Mouse (Mus musculus) lung, postnatal 36 days (tissue): ENCODE measurements around the gene Olfr835.

Source experiments
- DNase-seq: peaks from one replicate; pipeline ENCODE4 v3.0.0; 2022; ENCODE audit warnings: mixed read lengths

The Olfr835 gene

DNA sequence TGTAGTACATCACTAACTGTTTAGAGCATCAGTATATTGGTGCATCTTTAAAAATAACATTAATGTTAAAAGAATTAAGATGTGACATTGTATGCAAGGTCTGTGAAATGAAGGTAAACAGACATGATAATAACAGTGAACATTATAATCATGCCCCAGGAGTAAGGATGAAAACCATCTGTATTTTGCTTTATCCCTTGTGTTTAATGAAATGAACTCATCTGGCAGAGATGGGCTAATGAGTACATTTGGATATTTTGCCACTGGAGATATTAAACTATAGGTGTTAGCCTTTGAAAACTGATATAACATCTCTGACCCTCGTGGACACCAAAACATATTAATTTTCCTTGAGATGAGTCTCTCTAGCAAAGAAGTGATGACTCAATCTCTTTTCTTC lies at the start of gene Olfr835:
Gene Olfr835, plus strand, starts transcription at position 301 of the 400 bp plus-strand sequence.
- no peak for DNase-seq

DNA sequence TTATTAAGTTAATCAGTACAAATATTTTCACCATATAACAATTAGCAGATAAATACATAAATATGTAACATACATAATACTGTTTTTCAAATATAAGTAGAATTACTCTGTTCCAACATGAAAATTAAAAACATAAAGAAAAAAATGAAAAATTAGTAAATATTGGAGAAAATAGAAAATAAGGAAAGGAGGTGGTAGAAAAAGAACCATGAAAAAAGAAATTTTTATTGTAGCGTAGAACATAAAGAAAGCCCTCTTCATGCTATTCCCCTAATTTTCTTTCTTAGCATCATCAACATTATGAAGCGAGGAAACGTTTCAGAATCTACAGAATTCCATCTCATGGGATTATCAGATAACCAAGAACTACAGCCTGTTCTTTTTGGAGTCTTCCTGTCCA lies 44.8 kb upstream of the Olfr835 start, which contains the start of gene Olfr834:
Gene Olfr834, plus strand, starts transcription at position 301 of the 400 bp plus-strand sequence.
- DNase-seq, result no peak

DNA sequence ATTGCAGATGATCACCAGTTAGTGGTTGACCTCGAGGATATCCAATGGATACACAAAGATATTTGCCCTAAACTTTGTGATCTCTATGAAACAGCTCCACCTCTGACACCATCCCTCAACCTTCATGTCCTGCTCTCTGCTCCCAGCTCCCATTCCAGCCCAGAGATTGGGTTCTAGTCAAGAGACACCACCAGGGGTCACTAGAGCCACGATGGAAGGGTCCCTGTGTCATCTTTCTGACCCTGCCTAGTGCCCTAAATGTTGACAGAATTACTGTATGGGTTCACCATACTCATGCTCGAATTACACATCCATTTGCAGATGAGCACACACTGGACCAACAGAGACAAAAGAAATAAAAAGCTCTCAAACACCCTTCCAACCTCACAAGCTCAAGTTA lies 52.5 kb downstream of the Olfr835 start:
- no peak for DNase-seq
